Mouse (Mus musculus) E14TG2a.4 (cell line): ENCODE data around the gene Btbd35f24.
"Not testable (repeated sequence)": the region's sequence is repeated elsewhere in the genome, so short reads cannot be mapped to it uniquely, and the experiment has no call there.

Experiments used
- CTCF ChIP-seq: conservative IDR thresholded peaks from 2 replicates; pipeline ENCODE4 v1.5.1; 2014; ENCODE audit warnings: low read length
- NANOG ChIP-seq: IDR thresholded peaks from 2 replicates; pipeline ENCODE4 v1.6.1; 2014; ENCODE audit warnings: borderline replicate concordance, low read length, mixed read lengths

- not testable (repeated sequence) for TF ChIP-seq CTCF, NANOG
Observed at GRCm38 (mm10) chrX:3195727-3196126, at the start of gene Btbd35f24.
